Mouse (Mus musculus) CD8-positive naive resting alpha-beta T cell, adult 57 days (primary cell): ENCODE measurements around the gene Mrps27. TPM values are rescaled to one million over a fixed set of nuclear protein-coding genes. Genes with fewer than 3 reads are reported as not detected.

Experiments used
- total RNA-seq: library from RNA; stranded (reverse); gene quantifications from one replicate; pipeline ENCODE4 v1.2.4, GENCODE M21; 2023

Mrps27 gene
- total RNA-seq, result 15.5 TPM

GRCm38 (mm10) chr13:99344599-99345575, at the start of gene Mrps27, which contains the start of gene Ptcd2:
Mrps27 (plus strand) TSS chr13:99344786.
Ptcd2 (minus strand) TSS chr13:99344705.

Other genes with a start within 250 kb of the Mrps27 start
- gene Zfp366, start 160.0 kb upstream of the Mrps27 start, total RNA-seq, result 1.3 TPM
- 35.2 TPM for gene Ptcd2, start 81 bp upstream of the Mrps27 start, total RNA-seq
- gene Map1b, start 171.8 kb downstream of the Mrps27 start, total RNA-seq, result 0.12 TPM